Mouse (Mus musculus): ENCODE results near the gene Aff3.

- TF ChIP-seq CTCF (IDR thresholded peaks at IDR 0.05; ENCODE audit: insufficient read depth, low read depth, low read length) (no peak), POLR2A (IDR thresholded peaks at IDR 0.05; ENCODE audit: insufficient read depth, low read depth, low read length) (no peak)
Measured at GRCm38 (mm10) chr1:38594766-38595165, 70.0 kb downstream of the Aff3 start.
